Comparison of ENCODE assay signal across 11 mouse cellular contexts in genomic region chr7:3275455-3276170, GRCm38 (mm10). TPM values are rescaled to one million over a fixed set of nuclear protein-coding genes. Genes with fewer than 3 reads are reported as not detected.
DNase-seq lines count a peak whose midpoint lies in the region; ATAC-seq and TF ChIP-seq lines count a peak whose summit lies in the region.
"Had no signal": no experiment of that assay in that cellular context is flagged by ENCODE, and none has a peak within 500 bp of the region (broad histone marks: within the 10 kb centered on the region; RNA-seq: fewer than 3 reads in every experiment).

No protein-coding gene starts in this region.

- H3K4me3 ChIP-seq in kidney, embryonic 16.5 days (ENCODE audit: low read length) = no peak overlapping the region
- no peak overlapping the region for H3K4me3 ChIP-seq in limb, embryonic 14.5 days (replicated peaks; ENCODE audit: low read length)
- H3K4me3 ChIP-seq: neural tube, embryonic 12.5 days had no signal

- H3K27me3 ChIP-seq in kidney, embryonic 16.5 days (ENCODE audit: insufficient read depth, low read length) = no peaks in the 10 kb centered on the region
- no peaks in the 10 kb centered on the region for H3K27me3 ChIP-seq in limb, embryonic 14.5 days (ENCODE audit: control insufficient read depth, insufficient read depth, low read length)
- H3K27me3 ChIP-seq in splenic B cell, adult 2 months (ENCODE audit: control insufficient read depth, insufficient read depth, low read length, poor library complexity, severe bottlenecking) = no peaks in the 10 kb centered on the region
- H3K27me3 ChIP-seq: neural tube, embryonic 12.5 days had no signal

- ATAC-seq in kidney, embryonic 16.5 days (ENCODE audit: low FRiP score, low TSS enrichment) = peak; percentile 78
- ATAC-seq in limb, embryonic 14.5 days (ENCODE audit: low FRiP score, low read depth) = no peak

- no peak overlapping the region for H3K4me2 ChIP-seq in kidney, embryonic 16.5 days (replicated peaks; ENCODE audit: low read depth, low read length)
- H3K4me2 ChIP-seq in limb, embryonic 14.5 days (replicated peaks; ENCODE audit: low read depth, low read length, severe bottlenecking) = no peak overlapping the region
- H3K4me2 ChIP-seq: neural tube, embryonic 12.5 days had no signal

- WGBS in kidney, embryonic 16.5 days = 47% methylated on average over 6 of the region's 6 CpGs
- 35% methylated on average over 6 of the region's 6 CpGs for WGBS in limb, embryonic 14.5 days

- H3K9ac ChIP-seq in kidney, embryonic 16.5 days (replicated peaks; ENCODE audit: low read length) = no peak overlapping the region
- H3K9ac ChIP-seq in limb, embryonic 14.5 days (ENCODE audit: low read depth, low read length, severe bottlenecking) = no peak overlapping the region
- H3K9ac ChIP-seq: neural tube, embryonic 12.5 days had no signal

- no peaks in the 10 kb centered on the region for H3K36me3 ChIP-seq in kidney, embryonic 16.5 days (ENCODE audit: insufficient read depth, low read length)
- H3K36me3 ChIP-seq in limb, embryonic 14.5 days (ENCODE audit: control insufficient read depth, insufficient read depth, low read length) = no peaks in the 10 kb centered on the region
- no peaks in the 10 kb centered on the region for H3K36me3 ChIP-seq in splenic B cell, adult 2 months (ENCODE audit: control insufficient read depth, insufficient read depth, low read length, poor library complexity, severe bottlenecking)
- H3K36me3 ChIP-seq: neural tube, embryonic 12.5 days had no signal

- no peaks in the 10 kb centered on the region for H3K9me3 ChIP-seq in kidney, embryonic 16.5 days (ENCODE audit: low read length)
- no peaks in the 10 kb centered on the region for H3K9me3 ChIP-seq in limb, embryonic 14.5 days (ENCODE audit: control insufficient read depth, low read length)
- H3K9me3 ChIP-seq: neural tube, embryonic 12.5 days had no signal

- 0 out of 2 replicates have a peak, but pooled peaks cover 5% of the 10 kb centered on the region for H3K4me1 ChIP-seq in kidney, embryonic 16.5 days (ENCODE audit: insufficient read depth, low read length)
- H3K4me1 ChIP-seq in limb, embryonic 14.5 days (ENCODE audit: control insufficient read depth, insufficient read depth, low read length) = no peaks in the 10 kb centered on the region; the same call in 1 of the 2 replicates
- H3K4me1 ChIP-seq: neural tube, embryonic 12.5 days had no signal

- intact Hi-C loops in left cerebral cortex, postnatal 36 days (cut with DNase I) = no loop called here

- no peak for DNase-seq in kidney, adult 8-10 months
- DNase-seq in forelimb bud, embryonic 11.5 days (ENCODE audit: low read depth, low spot score) = peak; percentile 26
- no peak for DNase-seq in limb, embryonic 14.5 days (ENCODE audit: low spot score)
- peak; percentile 56 for DNase-seq in splenic B cell, adult 2 months (ENCODE audit: low read depth, low spot score)
- DNase-seq in left cerebral cortex, postnatal 36 days (ENCODE audit: low spot score in 2 of 2) = no peak
- DNase-seq in urinary bladder, postnatal 14 days (ENCODE audit: low spot score) = no peak
- no peak for DNase-seq in neural tube, embryonic 10.5 days (ENCODE audit: extremely low spot score, low spot score)
- DNase-seq: cerebellum, adult 11-12 months had no signal

- H3K27ac ChIP-seq in kidney, embryonic 16.5 days (ENCODE audit: low read length) = peak overlapping the region; percentile 75
- 0 out of 2 replicates have a peak overlapping the region, but pooled peaks have one; percentile 14 for H3K27ac ChIP-seq in limb, embryonic 14.5 days (replicated peaks; ENCODE audit: low read depth, low read length)
- H3K27ac ChIP-seq: neural tube, embryonic 12.5 days had no signal

- TF ChIP-seq POLR2A in limb, embryonic 14.5 days (IDR thresholded peaks at IDR 0.05; ENCODE audit: borderline replicate concordance, extremely low read depth, insufficient read depth, insufficient read length) = no peak

RNA-seq across cellular contexts. Expression of gene Myadm, which starts 13.3 kb away (rescaled TPM):
- 95.0 and 108 TPM in 2 replicates for polyA plus RNA-seq in kidney, embryonic 16.5 days (2015; fragmentation: Nextera tagmentation; extraction: Ambion mirVana)
- 209 and 348 TPM in 2 replicates for polyA plus RNA-seq in limb, embryonic 14.5 days (2012; rRNA removed)
- polyA plus RNA-seq in limb, embryonic 14.5 days (2014; fragmentation: Nextera tagmentation; extraction: Ambion mirVana) = 126 and 141 TPM in 2 replicates
- total RNA-seq in left cerebral cortex, postnatal 36 days (2021) = 10 to 100 TPM; 64.1 to 67.8 TPM

RNA-seq across cellular contexts. Expression of gene Prkcg, which starts 13.4 kb away (rescaled TPM):
- polyA plus RNA-seq in kidney, embryonic 16.5 days (2015; fragmentation: Nextera tagmentation; extraction: Ambion mirVana) = 0.14 and 0.23 TPM in 2 replicates
- 1.6 and 1.7 TPM in 2 replicates for polyA plus RNA-seq in limb, embryonic 14.5 days (2012; rRNA removed)
- 0.17 and 0.35 TPM in 2 replicates for polyA plus RNA-seq in limb, embryonic 14.5 days (2014; fragmentation: Nextera tagmentation; extraction: Ambion mirVana)
- 100 to 1,000 TPM; 257 to 278 TPM for total RNA-seq in left cerebral cortex, postnatal 36 days (2021)

RNA-seq across cellular contexts. Expression of gene Nlrp12, which starts 26.1 kb away (rescaled TPM):
- polyA plus RNA-seq in kidney, embryonic 16.5 days (2015; fragmentation: Nextera tagmentation; extraction: Ambion mirVana) = not detected in 2 replicates
- not detected in 2 replicates for polyA plus RNA-seq in limb, embryonic 14.5 days (2012; rRNA removed)
- not detected in 2 replicates for polyA plus RNA-seq in limb, embryonic 14.5 days (2014; fragmentation: Nextera tagmentation; extraction: Ambion mirVana)
- total RNA-seq in left cerebral cortex, postnatal 36 days (2021) = not detected
- polyA plus RNA-seq: neural tube, embryonic 12.5 days; urinary bladder, adult 2 months had no signal

RNA-seq across cellular contexts. Expression of gene Cacng7, which starts 57.1 kb away (rescaled TPM):
- polyA plus RNA-seq in kidney, embryonic 16.5 days (2015; fragmentation: Nextera tagmentation; extraction: Ambion mirVana) = 0.81 and 0.92 TPM in 2 replicates
- polyA plus RNA-seq in limb, embryonic 14.5 days (2012; rRNA removed) = 129 and 207 TPM in 2 replicates
- 2.5 and 3.9 TPM in 2 replicates for polyA plus RNA-seq in limb, embryonic 14.5 days (2014; fragmentation: Nextera tagmentation; extraction: Ambion mirVana)
- total RNA-seq in left cerebral cortex, postnatal 36 days (2021) = 100 to 1,000 TPM; 182 to 196 TPM

Comparison
In these comparisons a context has a peak if more than half of its experiments do, and no peak if none do; other contexts are left out.
1. DNase-seq: peak in forelimb bud, embryonic 11.5 days (single experiment) and splenic B cell, adult 2 months (single experiment); none in kidney, adult 8-10 months (0 of 2), limb, embryonic 14.5 days (single experiment), left cerebral cortex, postnatal 36 days (0 of 2), urinary bladder, postnatal 14 days (single experiment) and neural tube, embryonic 10.5 days (single experiment).